Mouse (Mus musculus): ENCODE results near the gene Arvcf.

DNA sequence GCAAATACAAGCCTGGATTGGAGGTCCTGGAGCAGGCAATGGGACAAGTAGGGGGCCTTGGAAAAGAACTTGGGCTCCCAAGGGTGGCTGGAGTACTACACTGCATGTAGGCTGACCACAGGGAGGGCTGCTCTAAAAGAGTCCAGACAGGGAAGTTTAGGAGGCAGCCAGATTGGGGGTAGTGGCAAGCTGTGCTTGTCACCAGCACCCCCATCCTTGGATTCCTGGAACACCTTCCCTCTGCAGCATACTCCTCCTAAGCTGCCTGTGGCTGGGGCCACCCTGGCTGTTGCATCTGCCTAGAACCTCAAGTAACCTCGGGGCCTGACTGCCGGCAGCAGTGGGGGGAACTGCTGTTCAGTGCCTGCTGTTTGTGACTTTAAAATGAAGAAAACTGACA is 57.9 kb downstream of the Arvcf start:
- TF ChIP-seq CHD1 (IDR thresholded peaks at IDR 0.05; ENCODE audit: low read depth, low read length) (no peak), POLR2A (IDR thresholded peaks at IDR 0.05; ENCODE audit: control insufficient read depth in 1 of 2, insufficient read depth in 1 of 2, low read depth in 1 of 2, low read length in 2 of 2, poor library complexity in 1 of 2) (no peak), MXI1 (IDR thresholded peaks at IDR 0.05; ENCODE audit: low read depth, low read length) (no peak), CTCF (IDR thresholded peaks at IDR 0.05 in 2 of 3, conservative IDR thresholded peaks at IDR 0.05 in 1 of 3; ENCODE audit: control insufficient read depth in 1 of 3, insufficient read depth in 1 of 3, low read depth in 2 of 3, low read length in 3 of 3, poor library complexity in 1 of 3, severe bottlenecking in 1 of 3) (no peak), MYC (IDR thresholded peaks at IDR 0.05; ENCODE audit: low read depth, low read length) (no peak), MAFK (IDR thresholded peaks at IDR 0.05; ENCODE audit: borderline replicate concordance, low read depth, low read length) (no peak), USF1 (IDR thresholded peaks at IDR 0.05; ENCODE audit: low read depth, low read length) (no peak), TCF12 (IDR thresholded peaks at IDR 0.05; ENCODE audit: low read depth, low read length) (no peak), GATA1 (IDR thresholded peaks at IDR 0.05; ENCODE audit: low read depth, low read length) (no peak), ETS1 (IDR thresholded peaks at IDR 0.05; ENCODE audit: low read depth, low read length) (no peak), ZNF384 (IDR thresholded peaks at IDR 0.05; ENCODE audit: low read depth, low read length) (no peak)

Data from MEL (cell line).